Comparison of ENCODE assay signal across 10 mouse cellular contexts in genomic region chrX:103914790-103915189, GRCm38 (mm10).
DNase-seq lines count a peak whose midpoint lies in the region; ATAC-seq and TF ChIP-seq lines count a peak whose summit lies in the region.
"Had no signal": no experiment of that assay in that cellular context is flagged by ENCODE, and none has a peak within 500 bp of the region (broad histone marks: within the 10 kb centered on the region; RNA-seq: fewer than 3 reads in every experiment).

No protein-coding gene starts in this region.

- no peaks in the 10 kb centered on the region for H3K4me1 ChIP-seq in intestine, postnatal 0 days (replicated peaks; ENCODE audit: control insufficient read depth, insufficient read depth, low read length)
- no peaks in the 10 kb centered on the region for H3K4me1 ChIP-seq in intestine, embryonic 16.5 days (ENCODE audit: control insufficient read depth, insufficient read depth, low read length)
- H3K4me1 ChIP-seq: embryonic facial prominence, embryonic 12.5 days had no signal

- no peak overlapping the region for H3K27ac ChIP-seq in intestine, postnatal 0 days (ENCODE audit: low read depth, low read length)
- no peak overlapping the region for H3K27ac ChIP-seq in intestine, embryonic 16.5 days (ENCODE audit: low read length)
- H3K27ac ChIP-seq: embryonic facial prominence, embryonic 12.5 days; macrophage had no signal

- H3K9me3 ChIP-seq in intestine, postnatal 0 days (ENCODE audit: control insufficient read depth): no peaks in the 10 kb centered on the region
- H3K9me3 ChIP-seq in intestine, embryonic 16.5 days (ENCODE audit: control insufficient read depth, low read length): no peaks in the 10 kb centered on the region
- H3K9me3 ChIP-seq: embryonic facial prominence, embryonic 12.5 days had no signal

- H3K36me3 ChIP-seq in intestine, postnatal 0 days (ENCODE audit: control insufficient read depth, insufficient read depth): no peaks in the 10 kb centered on the region
- no peaks in the 10 kb centered on the region for H3K36me3 ChIP-seq in intestine, embryonic 16.5 days (ENCODE audit: control insufficient read depth, insufficient read depth, low read length)
- H3K36me3 ChIP-seq: embryonic facial prominence, embryonic 12.5 days had no signal

- TF ChIP-seq CTCF in intestine, postnatal 0 days (IDR thresholded peaks at IDR 0.05; ENCODE audit: low read depth): peak; percentile 70

- H3K4me2 ChIP-seq in intestine, postnatal 0 days (replicated peaks; ENCODE audit: low read depth): no peak overlapping the region
- no peak overlapping the region for H3K4me2 ChIP-seq in intestine, embryonic 16.5 days (ENCODE audit: low read depth, low read length)
- H3K4me2 ChIP-seq: embryonic facial prominence, embryonic 12.5 days had no signal

- 12% methylated on average over 3 of the region's 3 CpGs for WGBS in intestine, postnatal 0 days
- 5% methylated on average over 3 of the region's 3 CpGs for WGBS in intestine, embryonic 16.5 days

- H3K4me3 ChIP-seq in intestine, postnatal 0 days (ENCODE audit: low read depth, low read length): no peak overlapping the region
- H3K4me3 ChIP-seq in intestine, embryonic 16.5 days (ENCODE audit: low read length): no peak overlapping the region
- H3K4me3 ChIP-seq: embryonic facial prominence, embryonic 12.5 days had no signal

- intact Hi-C loops in gastrocnemius, postnatal 14 days (cut with DNase I; ENCODE audit: low total_unique reads): no loop called here

- H3K27me3 ChIP-seq in intestine, postnatal 0 days (replicated peaks; ENCODE audit: control insufficient read depth, insufficient read depth, low read length): no peaks in the 10 kb centered on the region
- H3K27me3 ChIP-seq in intestine, embryonic 16.5 days (replicated peaks; ENCODE audit: control insufficient read depth, insufficient read depth, low read length): peaks cover 19% of the 10 kb centered on the region

- ATAC-seq in intestine, postnatal 0 days: no peak
- no peak for ATAC-seq in intestine, embryonic 16.5 days

- H3K9ac ChIP-seq in intestine, postnatal 0 days (ENCODE audit: low read depth, low read length): no peak overlapping the region
- H3K9ac ChIP-seq in intestine, embryonic 16.5 days (ENCODE audit: low read depth, low read length): no peak overlapping the region
- H3K9ac ChIP-seq: embryonic facial prominence, embryonic 12.5 days had no signal

- peak; percentile 4 for DNase-seq in Muller cell, postnatal 12 days (ENCODE audit: inconsistent ontology term)
- DNase-seq in cerebellum, postnatal 10 days: peak; percentile 72 to 73
- peak; percentile 28 for DNase-seq in gastrocnemius, postnatal 14 days
- peak; percentile 30 to 65 for DNase-seq in layer of hippocampus, postnatal 25 days (ENCODE audit: extremely low spot score in 1 of 2, low spot score in 1 of 2)
- DNase-seq in lung, postnatal 4 days: peak; percentile 25 to 45
- DNase-seq in thymus, postnatal 0 days (ENCODE audit: low spot score): peak; percentile 49

Comparison
In these comparisons a context has a peak if more than half of its experiments do, and no peak if none do; other contexts are left out.
1. DNase-seq: peak in every context shown above with its lines; median percentile 72 in cerebellum, postnatal 10 days; 49 in thymus, postnatal 0 days; 48 in layer of hippocampus, postnatal 25 days; 35 in lung, postnatal 4 days; 28 in gastrocnemius, postnatal 14 days; 4 in Muller cell, postnatal 12 days.